Mouse (Mus musculus): ENCODE results near the gene Six4.

DNA sequence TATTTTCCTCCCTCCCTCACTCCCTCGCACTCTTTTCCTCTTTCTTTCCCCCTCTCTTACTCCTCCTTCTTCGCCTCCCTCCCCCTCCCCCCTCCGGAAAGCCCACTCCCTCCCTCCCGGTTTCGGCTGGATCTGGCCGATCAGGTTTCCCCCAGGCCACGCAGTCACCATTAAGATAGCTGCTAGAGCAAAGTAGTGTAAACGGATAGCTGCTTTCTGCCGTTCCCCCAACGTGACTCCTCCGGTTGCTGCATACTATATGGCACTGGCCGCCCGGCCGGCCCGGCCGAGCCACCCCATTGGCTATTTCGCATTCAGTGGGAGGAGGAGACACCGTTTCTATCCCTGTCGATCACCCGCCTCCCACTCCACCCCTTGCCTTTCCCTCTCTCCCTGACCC, at the start of gene Six4:
- TF ChIP-seq POLR2A (IDR thresholded peaks at IDR 0.05; ENCODE audit: low read depth, low read length) (no peak), CTCF (IDR thresholded peaks at IDR 0.05; ENCODE audit: extremely low read depth, insufficient read length, insufficient replicate concordance, low read depth, low read length) (no peak)

Measured in small intestine, adult 2 months (tissue).